Mouse (Mus musculus) lung, adult 2 months (tissue): ENCODE measurements around the gene Atp6v0e.

Experiments used
- CTCF ChIP-seq: fragments of 200-500 bp; IDR thresholded peaks from 2 replicates; pipeline ENCODE4 v1.5.1; 2011; ENCODE audit warnings: mild to moderate bottlenecking, low read length, control low read depth; ENCODE audit not compliant: insufficient read depth
- POLR2A ChIP-seq: fragments of 200-500 bp; IDR thresholded peaks from 2 replicates; pipeline ENCODE4 v1.6.1; 2011; ENCODE audit warnings: low read depth, mild to moderate bottlenecking, control low read depth, low read length, borderline replicate concordance; ENCODE audit errors: extremely low read depth

DNA sequence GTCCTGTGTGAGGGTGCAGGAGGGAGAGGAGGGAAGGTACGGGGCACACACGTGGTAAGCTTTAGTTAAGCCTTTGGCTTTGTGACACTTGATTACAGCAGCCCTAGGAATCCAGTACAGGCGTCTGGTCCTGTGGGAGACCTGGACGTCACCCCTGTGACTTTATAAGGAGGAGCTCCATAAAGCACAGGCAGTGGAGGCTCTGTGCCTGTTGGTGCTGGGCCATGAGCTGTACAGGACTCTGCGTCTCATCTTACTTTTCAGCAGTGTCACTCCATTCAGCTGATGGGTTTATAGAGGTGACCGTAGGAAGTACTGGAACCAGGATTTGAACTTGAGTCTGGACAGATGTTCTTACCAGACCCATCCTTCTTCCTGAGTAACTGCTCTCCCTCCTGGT, 39.0 kb upstream of the Atp6v0e start:
- no peak for TF ChIP-seq POLR2A
- no peak for TF ChIP-seq CTCF
